Mouse (Mus musculus): ENCODE measurements at regions not wholly inside any gene's neighbourhood (a gene's known extent, or its start where the extent isn't known, plus 50 kb on each side); places are given as distances from the start of the nearest gene placed in this dataset.

- DNase-seq: no peak
- intact Hi-C loops (cut with DNase I): no loop called here
Observed at GRCm38 (mm10) chr4:127763736-127764135, 207.0 kb downstream of the CK137956 start.

- intact Hi-C loops (cut with DNase I): no loop called here
- DNase-seq: no peak
Observed at GRCm38 (mm10) chr4:127758961-127759360, 211.8 kb downstream of the CK137956 start.

- intact Hi-C loops (cut with DNase I): no loop called here
- no peak for DNase-seq
Observed at GRCm38 (mm10) chr4:127756238-127756637, 214.5 kb downstream of the CK137956 start.

- intact Hi-C loops (cut with DNase I): no loop called here
- no peak for DNase-seq
Observed at GRCm38 (mm10) chr4:127750781-127751180, 220.0 kb downstream of the CK137956 start.

GRCm38 (mm10) chr4:127747876-127748275 lies 222.9 kb downstream of the CK137956 start:
- peak; percentile 8 for DNase-seq
- intact Hi-C loops (cut with DNase I): no loop called here

GRCm38 (mm10) chr4:127736781-127737180 lies 234.0 kb downstream of the CK137956 start:
- intact Hi-C loops (cut with DNase I): no loop called here
- DNase-seq: no peak

- DNase-seq: no peak
- intact Hi-C loops (cut with DNase I): no loop called here
Observed at GRCm38 (mm10) chr4:127736151-127736550, 234.6 kb downstream of the CK137956 start.

GRCm38 (mm10) chr4:127734641-127735040 lies 236.1 kb downstream of the CK137956 start:
- peak; percentile 87 for DNase-seq
- intact Hi-C loops (cut with DNase I): no loop called here

GRCm38 (mm10) chr4:127718661-127719060 lies 252.1 kb downstream of the CK137956 start:
- intact Hi-C loops (cut with DNase I): no loop called here
- no peak for DNase-seq

GRCm38 (mm10) chr4:127712274-127712673 lies 258.5 kb downstream of the CK137956 start:
- no peak for DNase-seq
- intact Hi-C loops (cut with DNase I): no loop called here

GRCm38 (mm10) chr4:127710816-127711215 lies 259.9 kb downstream of the CK137956 start:
- intact Hi-C loops (cut with DNase I): no loop called here
- no peak for DNase-seq

GRCm38 (mm10) chr4:127709746-127710145 lies 261.0 kb downstream of the CK137956 start:
- intact Hi-C loops (cut with DNase I): no loop called here
- DNase-seq: no peak

- intact Hi-C loops (cut with DNase I): no loop called here
- no peak for DNase-seq
Observed at GRCm38 (mm10) chr4:127708186-127708585, 262.6 kb downstream of the CK137956 start.

GRCm38 (mm10) chr4:127707126-127707525 lies 263.6 kb downstream of the CK137956 start:
- no peak for DNase-seq
- intact Hi-C loops (cut with DNase I): no loop called here

- DNase-seq: no peak
- intact Hi-C loops (cut with DNase I): no loop called here
Observed at GRCm38 (mm10) chr4:127701651-127702050, 269.1 kb downstream of the CK137956 start.

GRCm38 (mm10) chr4:127689986-127690385 lies 280.8 kb downstream of the CK137956 start:
- DNase-seq: no peak
- intact Hi-C loops (cut with DNase I): no loop called here

GRCm38 (mm10) chr4:127685021-127685420 lies 285.7 kb downstream of the CK137956 start:
- intact Hi-C loops (cut with DNase I): no loop called here
- no peak for DNase-seq

- intact Hi-C loops (cut with DNase I): no loop called here
- no peak for DNase-seq
Observed at GRCm38 (mm10) chr4:127679391-127679790, 291.4 kb downstream of the CK137956 start.

GRCm38 (mm10) chr4:127678437-127678836 lies 292.3 kb downstream of the CK137956 start:
- intact Hi-C loops (cut with DNase I): no loop called here
- no peak for DNase-seq

GRCm38 (mm10) chr4:127675745-127676315 lies 294.9 kb downstream of the CK137956 start:
- DNase-seq: no peak

GRCm38 (mm10) chr4:127659950-127660349 lies 302.0 kb upstream of the Gjb5 start:
- DNase-seq: no peak
- intact Hi-C loops (cut with DNase I): no loop called here

More at GRCm38 (mm10) chr4:127675745-127676315, 294.9 kb downstream of the CK137956 start:
- intact Hi-C loops (cut with DNase I): no loop called here

GRCm38 (mm10) chr4:127651601-127652000 lies 293.6 kb upstream of the Gjb5 start:
- DNase-seq: no peak
- intact Hi-C loops (cut with DNase I): no loop called here

GRCm38 (mm10) chr4:127648011-127648410 lies 290.0 kb upstream of the Gjb5 start:
- intact Hi-C loops (cut with DNase I): no loop called here
- peak; percentile 34 for DNase-seq
